Comparison of ENCODE assay signal across 28 mouse cellular contexts in genomic region chr17:10548969-10549368, GRCm38 (mm10).
"Had no signal": no experiment of that assay in that cellular context is flagged by ENCODE, and none has a peak within 500 bp of the region (broad histone marks: within the 10 kb centered on the region; RNA-seq: fewer than 3 reads in every experiment).

No protein-coding gene starts in this region.

- H3K36me3 ChIP-seq: limb, embryonic 10.5 days; limb, embryonic 12.5 days; limb, embryonic 13.5 days; limb, embryonic 15.5 days; liver, embryonic 12.5 days; liver, embryonic 13.5 days; liver, embryonic 15.5 days; lung, embryonic 15.5 days; midbrain, embryonic 10.5 days; midbrain, embryonic 12.5 days; midbrain, embryonic 13.5 days; midbrain, embryonic 15.5 days; neural tube, embryonic 12.5 days had no signal

- H3K4me1 ChIP-seq: limb, embryonic 10.5 days; limb, embryonic 12.5 days; limb, embryonic 13.5 days; limb, embryonic 15.5 days; liver, embryonic 12.5 days; liver, embryonic 13.5 days; liver, embryonic 15.5 days; lung, embryonic 15.5 days; midbrain, embryonic 10.5 days; midbrain, embryonic 12.5 days; midbrain, embryonic 13.5 days; midbrain, embryonic 15.5 days; neural tube, embryonic 12.5 days had no signal

- H3K27ac ChIP-seq: limb, embryonic 10.5 days; limb, embryonic 12.5 days; limb, embryonic 13.5 days; limb, embryonic 15.5 days; liver, embryonic 12.5 days; liver, embryonic 13.5 days; liver, embryonic 14.5 days; liver, embryonic 15.5 days; lung, embryonic 15.5 days; macrophage; midbrain, embryonic 10.5 days; midbrain, embryonic 12.5 days; midbrain, embryonic 13.5 days; midbrain, embryonic 15.5 days; neural tube, embryonic 12.5 days had no signal

- H3K27me3 ChIP-seq: limb, embryonic 13.5 days; limb, embryonic 15.5 days; liver, embryonic 12.5 days; liver, embryonic 13.5 days; liver, embryonic 15.5 days; lung, embryonic 15.5 days; megakaryocyte, embryonic 14.5 days; neural tube, embryonic 12.5 days had no signal

- DNase-seq: left cerebral cortex, postnatal 4 days; liver; liver, embryonic 13.5 days; liver, postnatal 0 days; lung, adult 18-20 months; lung, adult 2 months; lung, embryonic 14.5 days; lung, postnatal 10 days; lung, postnatal 14 days; lung, postnatal 36 days; lung, postnatal 4 days; midbrain, embryonic 14.5 days had no signal

- H3K9me3 ChIP-seq: limb, embryonic 10.5 days; limb, embryonic 12.5 days; limb, embryonic 13.5 days; limb, embryonic 15.5 days; liver, embryonic 12.5 days; liver, embryonic 13.5 days; liver, embryonic 15.5 days; lung, embryonic 15.5 days; midbrain, embryonic 10.5 days; midbrain, embryonic 12.5 days; midbrain, embryonic 13.5 days; midbrain, embryonic 15.5 days; neural tube, embryonic 12.5 days had no signal

- H3K4me3 ChIP-seq: limb, embryonic 10.5 days; limb, embryonic 12.5 days; limb, embryonic 13.5 days; limb, embryonic 15.5 days; liver, embryonic 12.5 days; liver, embryonic 13.5 days; liver, embryonic 15.5 days; lung, embryonic 15.5 days; megakaryocyte, embryonic 14.5 days; midbrain, embryonic 10.5 days; midbrain, embryonic 12.5 days; midbrain, embryonic 13.5 days; midbrain, embryonic 15.5 days; myocyte; neural tube, embryonic 12.5 days had no signal
